Mouse (Mus musculus): ENCODE measurements around the gene 1700037H04Rik.

The 1700037H04Rik gene

DNA sequence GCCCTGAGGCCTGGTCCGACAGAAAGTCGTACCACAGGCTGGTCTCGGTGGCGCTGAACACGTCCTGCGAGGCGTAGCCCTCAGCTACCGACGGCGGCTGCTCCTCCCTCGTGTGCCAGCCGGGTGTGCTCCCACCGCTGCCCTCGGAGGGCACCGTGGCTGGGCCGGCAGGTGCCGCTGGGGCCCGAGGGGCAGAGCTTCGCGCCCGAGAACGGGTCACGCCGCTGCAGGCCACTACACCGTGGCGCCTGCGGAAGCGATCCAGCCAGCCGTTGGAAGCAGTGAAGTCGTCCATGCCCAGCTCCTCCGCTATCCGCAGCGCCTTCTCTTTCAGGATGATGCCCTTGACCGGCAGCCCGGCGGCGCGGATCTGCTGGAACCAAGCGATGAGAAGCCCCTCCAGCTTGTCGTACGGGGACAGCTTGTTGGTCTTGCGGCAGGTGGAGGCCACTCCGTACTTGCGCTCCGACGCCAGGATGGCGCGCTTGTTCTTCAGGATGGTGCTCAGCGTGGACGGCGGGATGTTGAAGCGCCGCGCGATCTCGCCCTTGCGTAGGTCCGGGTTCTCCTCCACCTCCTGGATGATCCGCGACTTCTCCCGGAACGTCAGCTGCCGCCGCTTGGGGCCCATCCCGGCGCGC is 19.5 kb upstream of the 1700037H04Rik start:
- DNase-seq (ENCODE audit: low spot score), result peak; percentile 64

- peak; percentile 19 for DNase-seq (ENCODE audit: low spot score)
Measured at GRCm38 (mm10) chr2:131178828-131179245, 19.0 kb upstream of the 1700037H04Rik start.

DNA sequence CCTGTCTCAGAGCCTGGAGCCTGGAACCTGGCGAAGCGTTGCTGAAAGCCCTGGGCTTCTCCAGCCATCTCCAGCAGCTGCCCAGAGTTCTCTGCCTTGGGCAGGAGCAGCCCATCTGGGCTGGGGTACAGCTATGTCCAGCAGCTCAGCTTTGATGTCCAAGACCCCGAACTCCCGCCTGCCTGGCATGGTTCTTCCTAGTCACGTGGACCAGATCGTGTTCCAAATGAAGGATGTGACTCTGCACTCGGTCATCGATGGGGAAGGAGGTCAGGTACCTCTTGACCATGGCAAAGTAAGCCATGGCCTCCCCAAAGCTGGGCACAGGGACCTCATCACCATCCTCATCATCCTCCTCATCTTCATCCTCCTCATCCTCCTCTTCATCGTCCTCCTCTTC is 18.1 kb upstream of the 1700037H04Rik start:
- no peak for DNase-seq (ENCODE audit: low spot score)

GRCm38 (mm10) chr2:131176491-131176890 is 16.6 kb upstream of the 1700037H04Rik start:
- peak; percentile 68 for DNase-seq (ENCODE audit: low spot score)

DNA sequence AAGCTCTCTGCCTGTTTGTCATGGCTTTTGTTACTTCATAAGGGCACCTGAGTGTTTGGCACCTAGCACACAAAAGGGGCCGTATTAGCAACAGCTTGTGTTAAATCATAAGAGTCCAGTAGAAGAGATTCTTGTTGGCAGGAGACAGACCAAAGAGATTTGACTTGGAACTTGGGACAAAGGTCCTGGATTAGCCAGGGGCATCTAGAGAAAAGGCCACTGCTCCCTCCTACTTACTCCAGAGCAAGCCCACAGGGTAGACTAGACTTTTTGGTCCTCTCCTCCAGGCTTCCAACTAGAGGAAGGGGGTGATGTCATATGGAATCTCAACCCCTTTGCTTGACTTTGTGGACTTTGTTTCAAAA is 16.0 kb upstream of the 1700037H04Rik start:
- DNase-seq (ENCODE audit: low spot score), result no peak

- DNase-seq (ENCODE audit: low spot score), result no peak
Measured at GRCm38 (mm10) chr2:131175286-131175944, 15.5 kb upstream of the 1700037H04Rik start.

DNA sequence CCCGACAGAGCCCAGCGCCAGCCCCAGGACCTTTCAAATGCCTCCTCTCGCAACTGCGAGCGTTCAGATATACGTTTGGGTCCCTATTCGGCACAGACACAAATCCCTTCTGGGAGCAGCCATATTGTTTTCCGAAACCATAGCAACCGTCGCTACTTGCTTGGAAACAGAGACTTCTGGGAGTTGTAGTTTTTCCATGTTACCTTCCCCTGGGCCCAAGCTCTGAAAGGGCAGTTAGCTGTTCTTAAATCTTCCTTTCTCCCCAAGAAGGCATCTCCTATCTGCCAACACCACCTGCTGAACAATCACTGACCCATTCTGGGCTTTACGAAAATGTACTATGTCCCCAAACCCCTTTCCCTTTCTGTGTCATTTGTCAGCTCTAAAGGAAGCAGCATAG is 14.8 kb upstream of the 1700037H04Rik start:
- peak; percentile 58 for DNase-seq (ENCODE audit: low spot score)

DNA sequence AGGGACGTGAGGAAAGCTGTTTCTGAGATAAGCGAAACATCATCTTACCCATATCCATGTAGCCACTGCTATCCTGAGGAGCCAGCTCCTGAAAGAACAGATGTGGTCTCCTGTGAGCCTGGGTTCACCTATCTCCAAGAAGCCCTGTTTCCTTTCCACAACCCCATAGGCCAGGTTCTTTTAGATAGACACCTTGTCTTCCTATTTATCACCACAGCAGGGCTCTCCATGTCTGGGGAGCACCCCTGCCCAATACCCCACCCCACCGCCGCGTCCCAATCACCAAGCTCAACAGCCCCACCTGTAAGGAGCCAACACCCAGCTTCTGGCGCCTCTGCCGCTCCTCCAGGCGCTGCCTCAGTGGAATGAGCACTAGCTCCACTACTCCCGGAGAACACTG is 12.4 kb upstream of the 1700037H04Rik start:
- DNase-seq (ENCODE audit: low spot score), result no peak

DNA sequence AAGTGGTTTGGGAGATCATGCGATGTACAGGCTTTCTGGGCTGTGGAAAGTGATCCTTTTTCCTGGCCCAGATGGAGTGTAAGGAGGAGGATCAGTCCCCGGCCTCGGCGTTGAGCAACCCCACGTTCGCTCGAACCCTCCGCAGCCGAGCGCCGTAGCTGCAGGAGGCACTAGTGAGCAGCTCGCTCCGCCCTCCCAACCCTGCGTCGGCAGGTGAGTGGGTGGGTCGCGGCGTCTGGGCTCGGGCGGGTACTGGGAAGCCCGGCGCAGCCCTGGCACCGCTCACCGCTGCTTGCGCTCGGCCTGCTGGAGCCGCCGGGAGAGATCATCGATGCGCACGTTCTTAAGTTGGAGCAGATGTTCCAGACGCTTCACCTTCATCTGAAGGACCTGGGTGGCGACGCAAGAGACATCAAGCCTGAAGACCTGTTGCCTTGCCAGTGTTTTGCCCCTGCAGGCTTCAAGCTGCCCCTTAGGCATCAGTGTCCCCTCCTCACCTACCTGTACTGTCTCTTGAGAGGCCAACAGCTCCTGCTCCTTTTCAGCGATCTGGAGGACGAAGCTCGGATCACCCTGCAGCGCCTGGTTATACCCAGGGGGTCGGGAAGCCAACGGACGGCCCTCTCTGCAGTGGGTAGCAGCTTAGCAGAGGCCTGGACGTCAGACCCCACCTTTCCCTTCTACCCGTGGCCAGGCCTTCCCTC is 11.7 kb upstream of the 1700037H04Rik start:
- DNase-seq (ENCODE audit: low spot score), result peak; percentile 83

DNA sequence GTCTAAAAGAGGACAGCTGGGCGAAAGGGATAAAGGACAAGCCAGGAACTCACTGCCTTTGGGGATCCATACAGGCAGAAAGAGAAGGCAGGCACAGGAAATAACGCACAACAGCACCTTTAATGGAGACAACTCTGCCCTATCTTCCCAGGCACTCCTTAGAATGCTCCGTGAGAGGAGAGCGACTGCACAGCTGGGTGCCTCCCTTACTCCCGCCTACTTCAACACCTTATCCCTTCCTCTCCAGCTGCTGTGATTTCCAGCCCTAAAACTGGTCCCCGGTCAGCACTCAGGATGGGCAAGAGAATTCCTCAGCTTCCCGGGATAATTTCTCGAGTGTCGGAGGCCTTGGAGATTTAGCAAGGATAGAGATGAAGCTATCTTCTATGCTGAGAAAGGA is 11.1 kb upstream of the 1700037H04Rik start:
- no peak for DNase-seq (ENCODE audit: low spot score)

GRCm38 (mm10) chr2:131168914-131169313 is 9.0 kb upstream of the 1700037H04Rik start:
- DNase-seq (ENCODE audit: low spot score), result no peak

GRCm38 (mm10) chr2:131167984-131168383 is 8.1 kb upstream of the 1700037H04Rik start:
- DNase-seq (ENCODE audit: low spot score), result no peak

DNA sequence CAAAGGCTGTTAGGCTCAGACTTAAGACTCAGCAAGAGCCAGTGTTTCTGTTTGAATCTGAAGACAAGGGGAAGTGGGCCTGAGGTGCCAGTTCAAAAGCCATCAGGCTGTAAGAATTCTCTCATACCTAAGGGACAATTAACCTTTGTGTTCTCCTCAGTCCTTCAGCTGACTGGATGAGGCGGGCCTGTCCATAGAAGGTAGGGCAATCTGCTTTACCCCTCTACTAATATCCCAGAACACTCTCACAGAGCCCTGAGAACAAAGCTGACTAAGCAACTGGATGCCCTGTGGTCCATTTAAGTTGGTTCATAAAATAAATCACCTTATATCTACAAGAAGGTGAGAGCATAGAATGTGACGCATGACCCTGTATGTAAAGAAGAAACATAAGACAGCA is 6.3 kb upstream of the 1700037H04Rik start:
- no peak for DNase-seq (ENCODE audit: low spot score)

- DNase-seq (ENCODE audit: low spot score), result no peak
Measured at GRCm38 (mm10) chr2:131163924-131164323, 4.0 kb upstream of the 1700037H04Rik start.

DNA sequence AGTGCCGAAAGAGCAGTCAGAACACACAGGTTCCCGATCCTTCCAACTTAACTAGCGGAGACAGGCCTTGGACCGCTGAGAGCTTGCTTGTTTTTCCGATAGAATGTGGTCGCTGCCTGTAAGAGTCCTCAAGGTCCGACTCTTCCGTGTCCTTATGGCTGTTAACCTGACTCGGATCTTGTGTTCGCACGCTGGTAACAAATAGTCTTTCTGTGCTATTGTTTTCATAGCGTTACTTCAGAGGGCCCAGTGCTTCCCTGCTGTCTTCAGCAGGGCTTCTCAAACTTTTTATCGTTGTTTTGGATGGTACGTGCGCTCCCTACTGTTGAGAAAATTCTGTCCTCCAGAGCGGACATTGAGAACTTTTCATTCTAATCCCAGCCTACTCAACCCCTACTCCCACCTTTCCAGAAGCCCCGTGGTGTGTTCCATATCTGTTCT is 810 bp upstream of the 1700037H04Rik start:
- peak; percentile 41 for DNase-seq (ENCODE audit: low spot score)

DNA sequence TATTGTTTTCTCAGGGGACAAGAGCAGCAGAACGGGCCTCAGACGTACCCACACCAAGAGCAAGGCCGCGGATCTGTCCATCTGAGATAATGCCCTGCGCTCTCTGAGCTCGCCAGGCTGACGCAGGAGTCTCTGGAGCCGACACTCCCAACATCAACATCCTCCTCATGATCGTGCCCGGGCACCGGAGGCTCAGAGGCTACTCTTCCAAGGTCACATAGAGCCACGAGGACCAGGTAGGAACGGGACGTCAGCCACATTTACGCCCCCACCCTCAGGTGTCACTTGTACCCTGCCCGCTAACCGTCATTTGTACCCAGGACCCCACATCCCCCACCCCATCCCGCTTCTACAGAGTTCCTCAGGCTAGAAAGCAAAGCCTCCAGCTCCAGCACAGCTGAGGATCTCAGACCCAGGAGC is 380 bp downstream of the 1700037H04Rik start:
- DNase-seq (ENCODE audit: low spot score), result peak; percentile 47

DNA sequence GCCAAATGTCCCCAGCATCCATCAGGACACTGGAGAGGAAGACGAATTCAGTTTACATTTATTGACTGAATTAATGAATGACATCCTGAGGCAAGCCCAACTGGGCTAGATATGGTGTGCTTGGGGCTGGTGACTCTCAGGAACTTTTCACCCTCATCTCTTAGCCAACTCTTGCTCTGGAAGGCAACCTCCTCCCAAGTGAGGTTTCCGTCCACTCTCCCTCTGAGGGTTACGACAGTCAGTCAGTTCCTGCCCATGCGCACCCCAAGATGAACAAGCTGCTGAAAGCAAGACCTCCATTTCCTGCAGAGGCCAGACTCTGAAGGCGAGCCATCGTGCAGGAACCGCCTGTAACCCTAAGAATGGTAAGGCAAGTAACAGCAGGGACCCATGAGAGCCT is 2.9 kb downstream of the 1700037H04Rik start:
- no peak for DNase-seq (ENCODE audit: low spot score)

DNA sequence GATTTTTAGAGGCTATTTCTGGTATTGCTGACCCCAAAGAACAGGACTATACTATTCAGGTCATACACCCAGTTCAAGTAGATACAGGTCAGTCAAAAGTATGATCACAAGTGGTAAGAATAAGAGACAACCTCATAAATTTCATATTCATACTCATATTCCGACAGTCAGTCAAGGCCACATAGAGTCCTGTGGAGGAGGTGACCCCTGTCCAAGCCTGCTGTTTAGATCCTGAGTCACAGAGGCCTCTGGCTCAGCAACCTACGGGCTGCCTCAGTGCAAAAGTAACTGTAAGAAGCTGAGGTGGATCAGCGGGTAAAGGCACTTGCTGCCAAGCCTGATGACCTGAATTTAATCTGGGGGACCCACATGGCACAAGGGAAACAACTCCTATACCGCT is 5.8 kb downstream of the 1700037H04Rik start:
- DNase-seq (ENCODE audit: low spot score), result no peak

- DNase-seq (ENCODE audit: low spot score), result no peak
Measured at GRCm38 (mm10) chr2:131152166-131152730, 7.6 kb downstream of the 1700037H04Rik start.

DNA sequence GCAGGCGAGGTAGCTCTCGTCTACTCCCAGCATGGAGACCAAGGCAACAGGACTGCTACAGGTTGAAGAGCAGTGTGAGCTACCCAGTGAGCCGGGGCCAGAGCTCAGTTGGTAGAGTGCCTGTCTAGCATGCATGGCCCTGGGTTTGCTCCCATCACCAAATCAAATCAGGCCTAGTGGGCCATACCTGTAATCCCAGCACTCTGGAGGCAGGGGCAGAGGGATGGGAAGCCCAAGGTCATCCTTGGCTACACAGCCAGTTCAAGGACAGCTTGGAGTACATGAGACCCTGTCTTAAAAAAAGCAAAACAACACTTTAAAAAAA is 10.7 kb downstream of the 1700037H04Rik start:
- DNase-seq (ENCODE audit: low spot score), result no peak

- no peak for DNase-seq (ENCODE audit: low spot score)
Measured at GRCm38 (mm10) chr2:131148353-131149253, 11.3 kb downstream of the 1700037H04Rik start.

DNA sequence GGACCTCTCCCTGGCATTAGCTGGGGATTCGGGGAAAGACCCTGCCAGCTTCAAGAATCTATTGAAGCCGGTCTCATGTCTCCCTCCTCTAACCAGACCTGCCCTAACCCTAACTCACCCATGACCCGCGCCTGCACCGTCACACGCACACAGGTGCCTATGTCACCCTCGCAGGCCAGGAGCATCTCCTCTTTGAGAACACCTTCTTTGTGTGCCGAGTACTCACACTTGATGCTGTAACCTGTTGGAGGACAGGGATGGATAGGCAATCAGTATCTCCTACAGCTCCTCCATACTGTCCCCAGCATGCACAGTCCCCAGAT is 12.9 kb downstream of the 1700037H04Rik start:
- DNase-seq (ENCODE audit: low spot score), result no peak

Data from urinary bladder, postnatal 14 days (tissue).